Mouse (Mus musculus) embryonic facial prominence, embryonic 13.5 days (tissue): Measurements from ENCODE around the gene 4921536K21Rik. TPM values are rescaled to one million over a fixed set of nuclear protein-coding genes. Genes with fewer than 3 reads are reported as not detected.

Experiments used
- ATAC-seq: fragments of 200-750 bp; cut with Nextera tagmentation; 2 replicates; pipeline ENCODE4 v1.8.0; 2017; ENCODE audit warnings: low read depth; ENCODE audit not compliant: insufficient number of reproducible peaks, insufficient read depth, low FRiP score, low TSS enrichment
- H3K27ac ChIP-seq: fragments of 300-500 bp; sonication (generic); 2 replicates; pipeline ENCODE4 v1.5.1; 2015; ENCODE audit warnings: moderate library complexity, mild to moderate bottlenecking, inconsistent platforms
- H3K27me3 ChIP-seq: fragments of 300-500 bp; sonication (generic); 2 replicates; pipeline ENCODE4 v1.6.1; 2015; ENCODE audit warnings: mild to moderate bottlenecking, inconsistent platforms
- H3K36me3 ChIP-seq: fragments of 300-500 bp; sonication (generic); 2 replicates; pipeline ENCODE4 v1.6.1; 2015; ENCODE audit warnings: mild to moderate bottlenecking, inconsistent platforms
- H3K4me1 ChIP-seq: fragments of 300-500 bp; sonication (generic); 2 replicates; pipeline ENCODE4 v1.6.1; 2015; ENCODE audit warnings: inconsistent platforms
- H3K4me2 ChIP-seq: fragments of 300-500 bp; sonication (generic); 2 replicates; pipeline ENCODE4 v1.6.1; 2015; ENCODE audit warnings: moderate library complexity, mild to moderate bottlenecking, inconsistent platforms
- H3K4me3 ChIP-seq: fragments of 300-500 bp; sonication (generic); 2 replicates; pipeline ENCODE4 v1.5.1; 2015; ENCODE audit warnings: mild to moderate bottlenecking, inconsistent platforms
- H3K9ac ChIP-seq: fragments of 300-500 bp; sonication (generic); 2 replicates; pipeline ENCODE4 v1.6.1; 2015; ENCODE audit warnings: mild to moderate bottlenecking, inconsistent platforms
- H3K9me3 ChIP-seq: fragments of 300-500 bp; sonication (generic); 2 replicates; pipeline ENCODE4 v1.6.1; 2016; ENCODE audit warnings: inconsistent platforms
- WGBS: fragments of 180-500 bp; shearing (Covaris S2); methylation state at CpG from one replicate; pipeline ENCODE4 v1.1.7; 2015; ENCODE audit warnings: mixed read lengths; 5-methylcytosine and 5-hydroxymethylcytosine counted together
- polyA plus RNA-seq: library from polyadenylated mRNA; unstranded; fragments of >200 nt; fragmentation: Nextera tagmentation; extraction: Ambion mirVana; gene quantifications from 2 replicates; pipeline ENCODE4 v1.2.1, GENCODE M21; 2015

Gene 4921536K21Rik
- polyA plus RNA-seq, 1 experiment from 2014 or later = 0.20 TPM

GRCm38 (mm10) chr11:3851872-3852271 lies 43.0 kb downstream of the 4921536K21Rik start:
- WGBS = 69% methylated on average over 4 of the region's 4 CpGs

DNA sequence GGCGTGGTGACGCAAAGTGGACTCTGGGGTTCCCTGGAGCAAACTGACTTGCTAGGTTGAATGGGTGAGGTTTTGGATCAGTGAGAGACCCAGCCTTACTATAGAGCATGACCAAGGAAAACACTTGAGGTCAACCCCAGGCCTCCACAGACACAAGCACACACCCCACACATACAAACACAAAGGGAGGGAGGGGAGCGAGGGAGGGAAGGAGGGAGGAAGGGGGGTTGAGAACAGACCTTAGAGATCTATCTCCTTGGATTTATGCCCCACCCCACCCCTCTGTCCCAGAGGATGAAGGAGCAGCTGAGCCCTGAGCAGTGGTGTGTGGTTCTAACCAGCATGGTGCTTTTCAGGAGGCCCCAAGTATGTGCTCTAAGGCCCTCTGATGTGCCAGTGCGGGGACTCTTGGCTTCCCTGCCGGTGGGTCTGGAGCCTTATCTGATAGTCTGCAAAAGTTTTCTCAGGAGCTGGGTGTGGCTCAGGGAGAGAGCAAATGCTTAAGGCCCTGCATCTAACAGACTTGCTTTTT lies 44.1 kb downstream of the 4921536K21Rik start:
- no peak for ATAC-seq
- Histone ChIP-seq H3K4me2 (no peak overlapping the region), H3K9ac (no peak overlapping the region), H3K9me3 (no peaks in the 10 kb centered on the region; the same call in 1 of the 2 replicates), H3K27me3 (no peaks in the 10 kb centered on the region), H3K36me3 (no peaks in the 10 kb centered on the region), H3K27ac (no peak overlapping the region), H3K4me1 (no peaks in the 10 kb centered on the region), H3K4me3 (no peak overlapping the region)
- 72% methylated on average over 5 of the region's 5 CpGs for WGBS

More at GRCm38 (mm10) chr11:3851872-3852271, 43.0 kb downstream of the 4921536K21Rik start:
- no peak overlapping the region for H3K4me2 ChIP-seq
- H3K36me3 ChIP-seq = no peaks in the 10 kb centered on the region
- H3K4me3 ChIP-seq = no peak overlapping the region
- H3K4me1 ChIP-seq = no peaks in the 10 kb centered on the region
- no peak for ATAC-seq
- no peaks in the 10 kb centered on the region for H3K27me3 ChIP-seq
- H3K9me3 ChIP-seq = no peaks in the 10 kb centered on the region; the same call in 1 of the 2 replicates
- no peak overlapping the region for H3K9ac ChIP-seq
- no peak overlapping the region for H3K27ac ChIP-seq

GRCm38 (mm10) chr11:3850315-3850614 lies 44.6 kb downstream of the 4921536K21Rik start:
- WGBS = 80% methylated on average over 2 of the region's 2 CpGs
- no peak overlapping the region for H3K9ac ChIP-seq
- H3K4me2 ChIP-seq = no peak overlapping the region
- no peak for ATAC-seq
- no peak overlapping the region for H3K27ac ChIP-seq
- no peaks in the 10 kb centered on the region; the same call in 1 of the 2 replicates for H3K9me3 ChIP-seq
- H3K27me3 ChIP-seq = no peaks in the 10 kb centered on the region
- H3K4me3 ChIP-seq = no peak overlapping the region
- H3K4me1 ChIP-seq = no peaks in the 10 kb centered on the region
- no peaks in the 10 kb centered on the region for H3K36me3 ChIP-seq

- Histone ChIP-seq H3K27ac (no peak overlapping the region), H3K27me3 (no peaks in the 10 kb centered on the region), H3K9me3 (no peaks in the 10 kb centered on the region; the same call in 1 of the 2 replicates), H3K4me3 (no peak overlapping the region), H3K4me1 (no peaks in the 10 kb centered on the region), H3K36me3 (no peaks in the 10 kb centered on the region), H3K4me2 (no peak overlapping the region), H3K9ac (no peak overlapping the region)
- ATAC-seq = no peak
- 79% methylated on average over 15 of the region's 15 CpGs for WGBS
Measured at GRCm38 (mm10) chr11:3849469-3850314, 45.2 kb downstream of the 4921536K21Rik start.

GRCm38 (mm10) chr11:3846351-3846750 lies 48.5 kb downstream of the 4921536K21Rik start:
- no peak overlapping the region for H3K27ac ChIP-seq
- H3K9ac ChIP-seq = no peak overlapping the region
- no peak for ATAC-seq
- H3K4me3 ChIP-seq = no peak overlapping the region
- WGBS = 32% methylated on average over 2 of the region's 2 CpGs
- H3K4me2 ChIP-seq = no peak overlapping the region
- H3K27me3 ChIP-seq = no peaks in the 10 kb centered on the region
- H3K4me1 ChIP-seq = no peaks in the 10 kb centered on the region
- no peaks in the 10 kb centered on the region for H3K9me3 ChIP-seq
- H3K36me3 ChIP-seq = no peaks in the 10 kb centered on the region

- Histone ChIP-seq H3K9ac (no peak overlapping the region), H3K27me3 (no peaks in the 10 kb centered on the region), H3K9me3 (no peaks in the 10 kb centered on the region), H3K36me3 (no peaks in the 10 kb centered on the region), H3K27ac (no peak overlapping the region), H3K4me2 (no peak overlapping the region), H3K4me3 (no peak overlapping the region), H3K4me1 (no peaks in the 10 kb centered on the region)
- ATAC-seq = no peak
- 77% methylated on average over 17 of the region's 17 CpGs for WGBS
Measured at GRCm38 (mm10) chr11:3843943-3844734, 50.8 kb downstream of the 4921536K21Rik start.

Other genes starting within 250 kb of the 4921536K21Rik start
- 35.7 and 38.6 TPM in 2 replicates for gene Morc2a, start 245.9 kb downstream of the 4921536K21Rik start, polyA plus RNA-seq
- 1.7 and 3.0 TPM in 2 replicates for gene Osbp2, start 31.2 kb downstream of the 4921536K21Rik start, polyA plus RNA-seq
- gene Dusp18, start 142 bp upstream of the 4921536K21Rik start, polyA plus RNA-seq = 8.7 and 9.2 TPM in 2 replicates
- 7.7 and 8.6 TPM in 2 replicates for gene Slc35e4, start 19.6 kb upstream of the 4921536K21Rik start, polyA plus RNA-seq
- 38.9 and 42.1 TPM in 2 replicates for gene Tcn2, start 37.1 kb upstream of the 4921536K21Rik start, polyA plus RNA-seq
- 78.6 and 80.9 TPM in 2 replicates for gene Pes1, start 68.9 kb upstream of the 4921536K21Rik start, polyA plus RNA-seq
- gene 4930556J24Rik, start 81.7 kb upstream of the 4921536K21Rik start, polyA plus RNA-seq = 0.17 TPM in 1 of 2 replicates, not detected in the other
- 2.3 and 2.6 TPM in 2 replicates for gene Gal3st1, start 88.5 kb upstream of the 4921536K21Rik start, polyA plus RNA-seq
- 0.52 and 0.85 TPM in 2 replicates for gene Sec14l4, start 136.4 kb upstream of the 4921536K21Rik start, polyA plus RNA-seq
- not detected in 2 replicates for gene Sec14l3, start 169.7 kb upstream of the 4921536K21Rik start, polyA plus RNA-seq
- 6.7 and 7.7 TPM in 2 replicates for gene Mtfp1, start 200.3 kb upstream of the 4921536K21Rik start, polyA plus RNA-seq
- gene Sec14l2, start 228.3 kb upstream of the 4921536K21Rik start, polyA plus RNA-seq = 2.0 and 3.8 TPM in 2 replicates
- 37.4 and 39.4 TPM in 2 replicates for gene Rnf215, start 240.1 kb upstream of the 4921536K21Rik start, polyA plus RNA-seq